Mouse (Mus musculus) intestine, postnatal 0 days (tissue): ENCODE data around the gene Olfr149. TPM values are rescaled to one million over a fixed set of nuclear protein-coding genes. Genes with fewer than 3 reads are reported as not detected.

Source experiments
- ATAC-seq: fragments of 200-750 bp; cut with Nextera tagmentation; 2 replicates; pipeline ENCODE4 v1.8.0; 2017; ENCODE audit warnings: mild to moderate bottlenecking, moderate TSS enrichment, moderate library complexity
- H3K27ac ChIP-seq: fragments of 300-500 bp; sonication (generic); 2 replicates; pipeline ENCODE4 v1.5.1; 2014; ENCODE audit warnings: mild to moderate bottlenecking, low read depth, low read length, moderate library complexity
- H3K27me3 ChIP-seq: fragments of 300-500 bp; sonication (generic); replicated peaks from 2 replicates; pipeline ENCODE4 v1.6.1; 2014; ENCODE audit warnings: low read length, mixed read lengths; ENCODE audit not compliant: control insufficient read depth, insufficient read depth
- H3K36me3 ChIP-seq: fragments of 300-500 bp; sonication (generic); 2 replicates; pipeline ENCODE4 v1.6.1; 2014; ENCODE audit warnings: mild to moderate bottlenecking, moderate library complexity; ENCODE audit not compliant: control insufficient read depth, insufficient read depth
- H3K4me1 ChIP-seq: fragments of 300-500 bp; sonication (generic); replicated peaks from 2 replicates; pipeline ENCODE4 v1.6.1; 2014; ENCODE audit warnings: antibody characterized with exemption, low read length, mixed read lengths; ENCODE audit not compliant: control insufficient read depth, insufficient read depth
- H3K4me2 ChIP-seq: fragments of 300-500 bp; sonication (generic); replicated peaks from 2 replicates; pipeline ENCODE4 v1.6.1; 2014; ENCODE audit warnings: low read depth, mild to moderate bottlenecking, moderate library complexity
- H3K4me3 ChIP-seq: fragments of 300-500 bp; sonication (generic); 2 replicates; pipeline ENCODE4 v1.5.1; 2014; ENCODE audit warnings: low read depth, low read length
- H3K9ac ChIP-seq: fragments of 300-500 bp; sonication (generic); 2 replicates; pipeline ENCODE4 v1.6.1; 2014; ENCODE audit warnings: mild to moderate bottlenecking, low read depth, low read length
- H3K9me3 ChIP-seq: fragments of 300-500 bp; sonication (generic); 2 replicates; pipeline ENCODE4 v1.6.1; 2016; ENCODE audit warnings: mixed run types; ENCODE audit not compliant: control insufficient read depth
- CTCF ChIP-seq: sonication (generic); IDR thresholded peaks from 2 replicates; pipeline ENCODE4 v1.5.1; 2016; ENCODE audit warnings: low read depth, mild to moderate bottlenecking, control low read depth, antibody characterized with exemption, moderate library complexity
- WGBS: fragments of 180-500 bp; shearing (Covaris S2); extraction: QIAGEN DNeasy Blood & Tissue Kit; methylation state at CpG from one replicate; pipeline ENCODE4 v1.1.7; 2014; 5-methylcytosine and 5-hydroxymethylcytosine counted together
- polyA plus RNA-seq: library from polyadenylated mRNA; unstranded; fragments of >200 nt; fragmentation: Nextera tagmentation; extraction: Ambion mirVana; gene quantifications from 2 replicates; pipeline ENCODE4 v1.2.1, GENCODE M21; 2015

The Olfr149 gene
- polyA plus RNA-seq, 1 experiment from 2014 or later: not detected

GRCm38 (mm10) chr9:39679280-39679679 is 27.6 kb downstream of the Olfr149 start:
- H3K27ac ChIP-seq: no peak overlapping the region
- 57% methylated on average over 2 of the region's 2 CpGs for WGBS
- no peak overlapping the region for H3K9ac ChIP-seq
- no peaks in the 10 kb centered on the region for H3K27me3 ChIP-seq
- TF ChIP-seq CTCF: no peak
- no peaks in the 10 kb centered on the region for H3K36me3 ChIP-seq
- no peaks in the 10 kb centered on the region for H3K9me3 ChIP-seq
- no peak overlapping the region for H3K4me3 ChIP-seq
- no peak for ATAC-seq
- H3K4me1 ChIP-seq: no peaks in the 10 kb centered on the region
- no peak overlapping the region for H3K4me2 ChIP-seq

- ATAC-seq: no peak
- H3K9me3 ChIP-seq: no peaks in the 10 kb centered on the region
- H3K27ac ChIP-seq: no peak overlapping the region
- WGBS: 88% methylated on average over 2 of the region's 2 CpGs
- H3K9ac ChIP-seq: no peak overlapping the region
- H3K4me1 ChIP-seq: no peaks in the 10 kb centered on the region
- no peaks in the 10 kb centered on the region for H3K36me3 ChIP-seq
- no peak overlapping the region for H3K4me2 ChIP-seq
- H3K27me3 ChIP-seq: no peaks in the 10 kb centered on the region
- no peak for TF ChIP-seq CTCF
- no peak overlapping the region for H3K4me3 ChIP-seq
Observed at GRCm38 (mm10) chr9:39678557-39678956, 28.4 kb downstream of the Olfr149 start.

GRCm38 (mm10) chr9:39674820-39675219 is 32.1 kb downstream of the Olfr149 start:
- Histone ChIP-seq H3K27me3 (no peaks in the 10 kb centered on the region), H3K36me3 (no peaks in the 10 kb centered on the region)
- WGBS: 77% methylated on average over 2 of the region's 2 CpGs

GRCm38 (mm10) chr9:39669723-39670122 is 37.2 kb downstream of the Olfr149 start:
- no peak overlapping the region for H3K4me3 ChIP-seq

More at GRCm38 (mm10) chr9:39674820-39675219, 32.1 kb downstream of the Olfr149 start:
- TF ChIP-seq CTCF: no peak
- H3K27ac ChIP-seq: no peak overlapping the region
- no peak overlapping the region for H3K4me2 ChIP-seq
- no peak overlapping the region for H3K4me3 ChIP-seq
- no peak overlapping the region for H3K9ac ChIP-seq
- ATAC-seq: no peak
- H3K4me1 ChIP-seq: no peaks in the 10 kb centered on the region
- H3K9me3 ChIP-seq: no peaks in the 10 kb centered on the region

GRCm38 (mm10) chr9:39666905-39667304 is 40.0 kb downstream of the Olfr149 start, which contains the start of gene Olfr963:
Olfr963 (plus strand) TSS chr9:39667205.
- 91% methylated on average over 1 of the region's 1 CpGs for WGBS

More at GRCm38 (mm10) chr9:39669723-39670122, 37.2 kb downstream of the Olfr149 start:
- Histone ChIP-seq H3K4me2 (no peak overlapping the region), H3K27ac (no peak overlapping the region), H3K36me3 (no peaks in the 10 kb centered on the region), H3K27me3 (no peaks in the 10 kb centered on the region), H3K9me3 (no peaks in the 10 kb centered on the region), H3K9ac (no peak overlapping the region), H3K4me1 (no peaks in the 10 kb centered on the region)
- no peak for TF ChIP-seq CTCF
- WGBS: 79% methylated on average over 2 of the region's 2 CpGs
- no peak for ATAC-seq

GRCm38 (mm10) chr9:39654756-39655396 is 52.0 kb downstream of the Olfr149 start:
- no peaks in the 10 kb centered on the region for H3K4me1 ChIP-seq
- no peaks in the 10 kb centered on the region for H3K9me3 ChIP-seq
- ATAC-seq: no peak
- no peak for TF ChIP-seq CTCF
- H3K4me2 ChIP-seq: no peak overlapping the region
- WGBS: 58% methylated on average over 6 of the region's 6 CpGs
- no peaks in the 10 kb centered on the region for H3K36me3 ChIP-seq
- no peak overlapping the region for H3K9ac ChIP-seq
- H3K27ac ChIP-seq: no peak overlapping the region
- H3K27me3 ChIP-seq: no peaks in the 10 kb centered on the region
- no peak overlapping the region for H3K4me3 ChIP-seq

More at GRCm38 (mm10) chr9:39666905-39667304, 40.0 kb downstream of the Olfr149 start, which contains the start of gene Olfr963:
- Histone ChIP-seq H3K4me1 (no peaks in the 10 kb centered on the region), H3K4me3 (no peak within 1 kb of the TSS), H3K27ac (no peak within 1 kb of the TSS), H3K36me3 (no peaks in the 10 kb centered on the region), H3K9ac (no peak within 1 kb of the TSS), H3K4me2 (no peak within 1 kb of the TSS), H3K27me3 (no peaks in the 10 kb centered on the region), H3K9me3 (no peaks in the 10 kb centered on the region)
- TF ChIP-seq CTCF: no peak
- no peak for ATAC-seq

Other genes with a start within 250 kb of the Olfr149 start
- gene Olfr955, start 235.2 kb downstream of the Olfr149 start, polyA plus RNA-seq: not detected in 2 replicates
- not detected in 2 replicates for gene Olfr44, start 213.1 kb downstream of the Olfr149 start, polyA plus RNA-seq
- gene Olfr957, start 191.3 kb downstream of the Olfr149 start, polyA plus RNA-seq: not detected in 2 replicates
- not detected in 2 replicates for gene Olfr958, start 153.1 kb downstream of the Olfr149 start, polyA plus RNA-seq
- not detected in 2 replicates for gene Olfr959, start 131.5 kb downstream of the Olfr149 start, polyA plus RNA-seq
- gene AW551984, start 102.7 kb downstream of the Olfr149 start, polyA plus RNA-seq: 7.5 and 9.8 TPM in 2 replicates
- gene Olfr148, start 96.5 kb downstream of the Olfr149 start, polyA plus RNA-seq: not detected in 2 replicates
- gene Olfr960, start 85.7 kb downstream of the Olfr149 start, polyA plus RNA-seq: not detected in 2 replicates
- gene Olfr961, start 62.0 kb downstream of the Olfr149 start, polyA plus RNA-seq: not detected in 2 replicates
- gene Olfr963, start 39.9 kb downstream of the Olfr149 start, polyA plus RNA-seq: not detected in 2 replicates
- gene Olfr965, start 4.2 kb upstream of the Olfr149 start, polyA plus RNA-seq: not detected in 2 replicates
- not detected in 2 replicates for gene Olfr150, start 23.9 kb upstream of the Olfr149 start, polyA plus RNA-seq
- gene Olfr967, start 39.1 kb upstream of the Olfr149 start, polyA plus RNA-seq: not detected in 2 replicates
- gene Olfr968, start 76.1 kb upstream of the Olfr149 start, polyA plus RNA-seq: not detected in 2 replicates
- gene Olfr969, start 83.8 kb upstream of the Olfr149 start, polyA plus RNA-seq: not detected in 2 replicates
- not detected in 2 replicates for gene Olfr970, start 101.7 kb upstream of the Olfr149 start, polyA plus RNA-seq
- not detected in 2 replicates for gene Olfr971, start 129.8 kb upstream of the Olfr149 start, polyA plus RNA-seq
- gene Olfr972, start 159.3 kb upstream of the Olfr149 start, polyA plus RNA-seq: not detected in 2 replicates
- gene Olfr229, start 200.2 kb upstream of the Olfr149 start, polyA plus RNA-seq: not detected in 2 replicates
- gene Olfr974, start 230.4 kb upstream of the Olfr149 start, polyA plus RNA-seq: not detected in 2 replicates
- gene Olfr975, start 244.9 kb upstream of the Olfr149 start, polyA plus RNA-seq: not detected in 2 replicates